Mouse (Mus musculus) intestine, embryonic 16.5 days (tissue): ENCODE results near the gene Fhl1. TPM values are rescaled to one million over a fixed set of nuclear protein-coding genes. Genes with fewer than 3 reads are reported as not detected.
A peak's percentile ranks its signal among the peaks of the same experiment; 100 is the strongest.

Experiments
- ATAC-seq: fragments of 200-750 bp; cut with Nextera tagmentation; 2 replicates; pipeline ENCODE4 v1.8.0; 2017; ENCODE audit warnings: moderate TSS enrichment, moderate library complexity
- H3K27ac ChIP-seq: fragments of 300-500 bp; sonication (generic); 2 replicates; pipeline ENCODE4 v1.5.1; 2014; ENCODE audit warnings: mild to moderate bottlenecking, low read length
- H3K27me3 ChIP-seq: fragments of 300-500 bp; sonication (generic); replicated peaks from 2 replicates; pipeline ENCODE4 v1.6.1; 2014; ENCODE audit warnings: low read length, control low read depth, mixed read lengths; ENCODE audit not compliant: control insufficient read depth, insufficient read depth
- H3K36me3 ChIP-seq: fragments of 300-500 bp; sonication (generic); 2 replicates; pipeline ENCODE4 v1.6.1; 2014; ENCODE audit warnings: low read length, control low read depth; ENCODE audit not compliant: control insufficient read depth, insufficient read depth
- H3K4me1 ChIP-seq: fragments of 300-500 bp; sonication (generic); 2 replicates; pipeline ENCODE4 v1.6.1; 2014; ENCODE audit warnings: low read length, control low read depth, mixed read lengths; ENCODE audit not compliant: control insufficient read depth, insufficient read depth
- H3K4me2 ChIP-seq: fragments of 300-500 bp; sonication (generic); 2 replicates; pipeline ENCODE4 v1.6.1; 2014; ENCODE audit warnings: low read depth, low read length, control low read depth
- H3K4me3 ChIP-seq: fragments of 300-500 bp; sonication (generic); 2 replicates; pipeline ENCODE4 v1.5.1; 2014; ENCODE audit warnings: mild to moderate bottlenecking, low read length
- H3K9ac ChIP-seq: fragments of 300-500 bp; sonication (generic); 2 replicates; pipeline ENCODE4 v1.6.1; 2014; ENCODE audit warnings: low read depth, low read length
- H3K9me3 ChIP-seq: fragments of 300-500 bp; sonication (generic); 2 replicates; pipeline ENCODE4 v1.6.1; 2016; ENCODE audit warnings: low read length, control low read depth; ENCODE audit not compliant: control insufficient read depth
- WGBS: fragments of 180-500 bp; shearing (Covaris S2); extraction: QIAGEN DNeasy Blood & Tissue Kit; methylation state at CpG from one replicate; pipeline ENCODE4 v1.1.7; 2014; 5-methylcytosine and 5-hydroxymethylcytosine counted together
- polyA plus RNA-seq: library from polyadenylated mRNA; unstranded; fragments of >200 nt; fragmentation: Nextera tagmentation; extraction: Ambion mirVana; gene quantifications from 2 replicates; pipeline ENCODE4 v1.2.1, GENCODE M21; 2015

Fhl1 gene
- 65.2 and 67.0 TPM in 2 replicates for polyA plus RNA-seq

- Histone ChIP-seq H3K27ac (no peak within 1 kb of the TSS), H3K9ac (peak within 1 kb of the TSS; percentile 64), H3K4me1 (no peaks in the 10 kb centered on the region), H3K9me3 (no peaks in the 10 kb centered on the region), H3K4me2 (peak within 1 kb of the TSS; percentile 60), H3K36me3 (no peaks in the 10 kb centered on the region), H3K27me3 (0 out of 2 replicates have a peak, but pooled peaks cover 3% of the 10 kb centered on the region), H3K4me3 (peak within 1 kb of the TSS; percentile 51)
- WGBS, result 19% methylated on average over 42 of the region's 106 CpGs
- ATAC-seq, result peak; percentile 87
These were observed at the start of gene Fhl1 for GRCm38 (mm10) chrX:56731306-56732201. TSS of gene Fhl1 (plus strand) at chrX:56731787.

DNA sequence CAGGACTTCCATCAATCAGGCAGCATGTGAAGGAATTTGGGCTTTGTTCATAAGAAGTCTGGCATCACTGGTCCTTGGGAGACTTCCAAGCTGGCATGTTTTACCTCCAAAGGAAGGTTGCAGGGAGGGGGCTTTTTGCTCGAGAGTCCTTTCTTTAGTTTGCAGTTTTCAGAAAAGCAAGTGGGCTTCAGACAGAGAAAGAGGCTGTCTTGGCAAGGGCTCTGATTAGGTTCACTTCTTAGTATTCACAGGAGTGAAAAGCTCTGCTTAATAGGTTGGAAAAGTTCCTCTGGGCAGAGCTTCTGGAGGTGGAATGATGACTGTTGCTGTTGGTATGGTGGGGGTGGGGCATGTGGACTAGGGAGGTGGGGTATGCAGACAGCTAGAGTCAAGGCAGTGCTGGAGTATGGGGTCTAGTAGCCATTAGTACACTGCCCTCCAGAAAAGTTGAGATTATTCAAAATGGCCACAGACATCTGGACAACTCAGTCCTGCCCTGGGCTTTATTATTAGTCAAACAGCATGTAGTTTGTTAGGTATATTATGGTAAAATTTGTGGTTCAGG lies 49.3 kb upstream of the Fhl1 start:
- no peak overlapping the region for H3K4me3 ChIP-seq
- WGBS, result 74% methylated on average over 1 of the region's 1 CpGs

GRCm38 (mm10) chrX:56683521-56683920 lies 48.1 kb upstream of the Fhl1 start:
- WGBS, result 83% methylated on average over 10 of the region's 10 CpGs
- H3K27me3 ChIP-seq, result no peaks in the 10 kb centered on the region
- H3K36me3 ChIP-seq, result no peaks in the 10 kb centered on the region
- H3K9ac ChIP-seq, result no peak overlapping the region
- H3K27ac ChIP-seq, result no peak overlapping the region
- no peak for ATAC-seq
- no peak overlapping the region for H3K4me2 ChIP-seq
- no peak overlapping the region for H3K4me3 ChIP-seq
- H3K9me3 ChIP-seq, result no peaks in the 10 kb centered on the region
- H3K4me1 ChIP-seq, result no peaks in the 10 kb centered on the region

More for the DNA sequence above, 49.3 kb upstream of the Fhl1 start:
- no peaks in the 10 kb centered on the region for H3K36me3 ChIP-seq
- no peak for ATAC-seq
- H3K4me1 ChIP-seq, result no peaks in the 10 kb centered on the region
- no peak overlapping the region for H3K4me2 ChIP-seq
- no peaks in the 10 kb centered on the region for H3K9me3 ChIP-seq
- H3K27me3 ChIP-seq, result no peaks in the 10 kb centered on the region
- H3K9ac ChIP-seq, result no peak overlapping the region
- no peak overlapping the region for H3K27ac ChIP-seq

DNA sequence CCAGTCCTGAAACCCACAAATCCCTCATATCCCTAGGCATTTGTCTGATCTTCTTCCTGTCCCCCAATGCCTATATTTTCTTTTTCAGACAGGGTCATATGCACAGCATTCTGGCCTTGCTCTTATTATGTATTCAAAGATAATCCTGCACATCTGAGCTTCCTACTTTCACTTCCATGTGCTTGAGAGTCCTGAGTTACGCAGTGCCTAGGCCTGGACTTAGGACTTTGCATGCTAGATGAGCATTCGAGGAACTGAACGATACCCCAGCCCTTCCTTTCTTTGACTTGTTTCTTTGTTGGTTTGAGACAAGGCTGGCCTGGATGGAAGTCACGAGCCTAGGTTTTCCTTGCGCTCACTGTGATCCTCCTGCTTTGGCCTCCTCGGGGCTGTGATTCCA lies 39.0 kb upstream of the Fhl1 start:
- Histone ChIP-seq H3K9me3 (no peaks in the 10 kb centered on the region), H3K27ac (no peak overlapping the region), H3K27me3 (no peaks in the 10 kb centered on the region), H3K4me1 (no peaks in the 10 kb centered on the region), H3K9ac (no peak overlapping the region), H3K36me3 (no peaks in the 10 kb centered on the region), H3K4me2 (no peak overlapping the region), H3K4me3 (no peak overlapping the region)
- 79% methylated on average over 6 of the region's 6 CpGs for WGBS
- ATAC-seq, result no peak

DNA sequence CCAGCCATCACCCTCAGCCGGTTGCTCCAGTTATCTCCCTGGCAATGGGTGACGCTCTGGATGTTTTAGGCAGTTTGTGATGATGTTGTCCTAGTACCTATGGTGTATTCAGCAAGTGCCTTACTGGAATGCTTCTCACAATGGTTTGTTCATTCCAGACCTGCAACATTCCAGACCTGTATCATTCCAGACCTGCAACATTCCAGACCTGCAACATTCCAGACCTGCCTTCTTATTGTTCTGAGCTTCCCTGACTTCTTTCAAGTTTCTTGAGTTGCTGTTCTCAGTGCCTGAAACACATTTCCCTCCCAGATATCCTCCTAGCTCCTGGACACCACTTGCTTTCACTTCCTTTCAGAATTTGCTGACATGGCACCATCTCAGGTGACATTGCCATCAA lies 37.0 kb upstream of the Fhl1 start:
- WGBS, result 85% methylated on average over 2 of the region's 2 CpGs
- H3K9me3 ChIP-seq, result no peaks in the 10 kb centered on the region
- H3K4me1 ChIP-seq, result no peaks in the 10 kb centered on the region
- H3K27ac ChIP-seq, result no peak overlapping the region
- no peak for ATAC-seq
- no peak overlapping the region for H3K4me2 ChIP-seq
- no peaks in the 10 kb centered on the region for H3K36me3 ChIP-seq
- no peak overlapping the region for H3K4me3 ChIP-seq
- H3K27me3 ChIP-seq, result no peaks in the 10 kb centered on the region
- H3K9ac ChIP-seq, result no peak overlapping the region

DNA sequence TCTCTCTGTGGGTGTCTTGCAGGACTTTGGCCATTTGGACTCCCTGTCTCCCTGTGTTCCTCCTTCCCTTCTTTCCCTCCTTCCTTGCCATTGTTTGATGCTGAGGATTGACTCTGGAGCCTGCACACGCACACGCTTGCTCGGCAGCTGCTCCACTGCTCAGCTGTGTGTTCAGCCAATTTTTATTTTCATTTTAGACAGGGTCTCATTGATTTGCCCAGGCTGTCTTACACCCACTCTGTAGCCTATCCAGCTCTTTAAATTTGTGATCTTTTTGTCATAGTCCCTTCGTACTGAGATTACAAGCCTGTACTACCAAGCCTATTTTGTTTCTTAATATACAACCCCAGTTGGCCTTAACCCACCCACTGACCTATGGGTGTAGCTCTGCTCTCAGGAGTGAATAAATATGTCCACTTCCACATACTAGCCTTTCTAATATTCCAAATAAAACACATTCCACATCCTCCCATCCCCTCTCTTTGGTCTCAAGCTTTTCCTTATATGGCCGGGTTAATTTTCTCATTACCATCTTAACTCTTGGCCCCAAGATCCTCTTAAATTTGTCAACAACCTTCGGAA lies 34.3 kb upstream of the Fhl1 start:
- no peaks in the 10 kb centered on the region for H3K27me3 ChIP-seq
- H3K4me2 ChIP-seq, result no peak overlapping the region
- WGBS, result 80% methylated on average over 6 of the region's 6 CpGs
- ATAC-seq, result no peak
- no peaks in the 10 kb centered on the region for H3K9me3 ChIP-seq
- no peaks in the 10 kb centered on the region for H3K4me1 ChIP-seq
- no peaks in the 10 kb centered on the region for H3K36me3 ChIP-seq
- no peak overlapping the region for H3K27ac ChIP-seq
- H3K9ac ChIP-seq, result no peak overlapping the region
- no peak overlapping the region for H3K4me3 ChIP-seq

GRCm38 (mm10) chrX:56697886-56698285 lies 33.7 kb upstream of the Fhl1 start:
- Histone ChIP-seq H3K36me3 (no peaks in the 10 kb centered on the region), H3K4me3 (no peak overlapping the region), H3K27me3 (no peaks in the 10 kb centered on the region), H3K4me1 (no peaks in the 10 kb centered on the region), H3K9me3 (no peaks in the 10 kb centered on the region), H3K27ac (no peak overlapping the region), H3K4me2 (no peak overlapping the region), H3K9ac (no peak overlapping the region)
- 82% methylated on average over 4 of the region's 4 CpGs for WGBS
- no peak for ATAC-seq

DNA sequence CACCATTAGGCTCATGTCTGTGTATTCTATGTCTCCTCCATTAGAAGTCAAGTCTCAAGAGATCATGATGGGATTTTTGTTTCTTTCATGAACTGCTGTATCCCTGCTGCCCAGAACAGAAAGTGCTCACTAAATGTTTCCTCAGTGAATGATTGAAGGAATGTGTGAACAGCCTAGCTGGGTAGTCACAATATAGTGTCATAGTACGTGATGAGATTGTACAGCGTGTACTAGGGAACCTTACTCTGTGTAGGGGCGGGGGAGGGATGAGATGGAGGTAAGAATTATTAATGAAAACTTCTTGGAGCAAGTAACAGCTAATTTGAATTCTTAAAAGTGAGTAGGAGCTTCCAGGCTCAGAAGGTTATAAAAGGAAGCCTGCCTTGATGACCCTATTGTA lies 30.3 kb upstream of the Fhl1 start:
- no peak overlapping the region for H3K9ac ChIP-seq
- H3K4me2 ChIP-seq, result no peak overlapping the region
- no peaks in the 10 kb centered on the region for H3K27me3 ChIP-seq
- H3K36me3 ChIP-seq, result no peaks in the 10 kb centered on the region
- no peak overlapping the region for H3K4me3 ChIP-seq
- no peaks in the 10 kb centered on the region for H3K9me3 ChIP-seq
- WGBS, result 72% methylated on average over 3 of the region's 3 CpGs
- no peaks in the 10 kb centered on the region for H3K4me1 ChIP-seq
- ATAC-seq, result no peak
- H3K27ac ChIP-seq, result no peak overlapping the region

DNA sequence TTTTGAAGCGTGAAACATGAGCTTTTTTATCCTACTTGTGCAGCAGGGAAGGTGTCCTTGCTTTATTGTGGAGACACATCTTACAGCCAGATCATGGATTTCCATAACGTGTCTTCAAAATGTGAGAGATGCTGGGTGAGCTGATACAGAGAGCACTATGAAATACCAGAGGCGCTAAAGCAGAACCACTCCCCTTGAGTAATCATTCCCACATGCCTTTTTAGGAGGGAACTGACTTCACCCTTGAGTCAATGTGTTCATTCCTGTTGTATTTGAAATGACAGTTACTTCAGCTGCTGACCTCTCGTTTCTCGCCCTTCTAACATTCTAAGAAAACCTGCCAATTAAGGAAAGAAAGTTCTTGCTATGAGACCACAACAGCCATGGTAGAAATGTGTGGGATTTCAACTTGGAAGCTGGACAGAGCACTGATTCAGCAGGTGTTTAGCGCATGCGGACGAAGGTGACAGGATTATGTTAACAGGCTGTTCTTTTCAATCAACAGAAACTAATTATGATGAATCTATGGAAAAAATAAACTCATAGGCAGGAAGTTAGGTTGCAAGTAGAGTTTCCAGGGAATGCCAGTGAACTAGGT lies 27.5 kb upstream of the Fhl1 start:
- Histone ChIP-seq H3K27me3 (no peaks in the 10 kb centered on the region), H3K9me3 (no peaks in the 10 kb centered on the region), H3K9ac (no peak overlapping the region), H3K4me2 (no peak overlapping the region), H3K36me3 (no peaks in the 10 kb centered on the region), H3K27ac (no peak overlapping the region), H3K4me1 (no peaks in the 10 kb centered on the region), H3K4me3 (no peak overlapping the region)
- 74% methylated on average over 8 of the region's 8 CpGs for WGBS
- ATAC-seq, result no peak
